Mouse (Mus musculus) forebrain, embryonic 16.5 days (tissue): Measurements from ENCODE around the gene Ttc21a. TPM values are rescaled to one million over a fixed set of nuclear protein-coding genes. Genes with fewer than 3 reads are reported as not detected.

Experiments
- ATAC-seq: fragments of 200-750 bp; cut with Nextera tagmentation; 2 replicates; pipeline ENCODE4 v1.8.0; 2017; ENCODE audit warnings: mild to moderate bottlenecking, moderate library complexity
- H3K27ac ChIP-seq: fragments of 300-500 bp; sonication (generic); 2 replicates; pipeline ENCODE4 v1.5.1; 2014; ENCODE audit warnings: low read length, control low read depth
- H3K27me3 ChIP-seq: fragments of 300-500 bp; sonication (generic); replicated peaks from 2 replicates; pipeline ENCODE4 v1.6.1; 2014; ENCODE audit warnings: low read length; ENCODE audit not compliant: control insufficient read depth, insufficient read depth
- H3K36me3 ChIP-seq: fragments of 300-500 bp; sonication (generic); 2 replicates; pipeline ENCODE4 v1.6.1; 2014; ENCODE audit not compliant: control insufficient read depth, insufficient read depth
- H3K4me1 ChIP-seq: fragments of 300-500 bp; sonication (generic); replicated peaks from 2 replicates; pipeline ENCODE4 v1.6.1; 2014; ENCODE audit warnings: low read length; ENCODE audit not compliant: control insufficient read depth, insufficient read depth
- H3K4me2 ChIP-seq: fragments of 300-500 bp; sonication (generic); 2 replicates; pipeline ENCODE4 v1.6.1; 2014; ENCODE audit warnings: mild to moderate bottlenecking, low read length, control low read depth
- H3K4me3 ChIP-seq: fragments of 300-500 bp; sonication (generic); replicated peaks from 2 replicates; pipeline ENCODE4 v1.5.1; 2014; ENCODE audit warnings: mild to moderate bottlenecking, low read length, control low read depth
- H3K9ac ChIP-seq: fragments of 300-500 bp; sonication (generic); replicated peaks from 2 replicates; pipeline ENCODE4 v1.6.1; 2014; ENCODE audit warnings: low read depth, low read length, control low read depth
- H3K9me3 ChIP-seq: fragments of 300-500 bp; sonication (generic); 2 replicates; pipeline ENCODE4 v1.6.1; 2016; ENCODE audit warnings: low read length; ENCODE audit not compliant: control insufficient read depth
- WGBS: fragments of 180-500 bp; shearing (Covaris S2); extraction: QIAGEN DNeasy Blood & Tissue Kit; methylation state at CpG from one replicate; pipeline ENCODE4 v1.1.7; 2014; 5-methylcytosine and 5-hydroxymethylcytosine counted together
- polyA plus RNA-seq: library from polyadenylated mRNA; unstranded; fragments of >200 nt; fragmentation: Nextera tagmentation; extraction: Ambion mirVana; gene quantifications from 2 replicates; pipeline ENCODE4 v1.2.1, GENCODE M21; 2015

The Ttc21a gene
- polyA plus RNA-seq, 1 experiment from 2014 or later: 0.76 TPM

GRCm38 (mm10) chr9:119977557-119978060 lies 40.2 kb downstream of the Ttc21a start:
- no peak for ATAC-seq
- Histone ChIP-seq H3K4me2 (no peak overlapping the region), H3K4me1 (peaks cover 47% of the 10 kb centered on the region), H3K27ac (no peak overlapping the region), H3K36me3 (no peaks in the 10 kb centered on the region), H3K27me3 (no peaks in the 10 kb centered on the region), H3K9ac (no peak overlapping the region), H3K9me3 (no peaks in the 10 kb centered on the region), H3K4me3 (no peak overlapping the region)
- 40% methylated on average over 5 of the region's 5 CpGs for WGBS

GRCm38 (mm10) chr9:119978151-119978810 lies 40.9 kb downstream of the Ttc21a start:
- H3K4me3 ChIP-seq: no peak overlapping the region
- H3K27me3 ChIP-seq: peaks cover 2% of the 10 kb centered on the region; the same call in 1 of the 2 replicates
- no peak overlapping the region for H3K27ac ChIP-seq
- H3K4me2 ChIP-seq: no peak overlapping the region
- H3K36me3 ChIP-seq: no peaks in the 10 kb centered on the region
- no peaks in the 10 kb centered on the region for H3K9me3 ChIP-seq
- ATAC-seq: no peak
- WGBS: 57% methylated on average over 9 of the region's 9 CpGs
- H3K9ac ChIP-seq: no peak overlapping the region
- H3K4me1 ChIP-seq: peaks cover 48% of the 10 kb centered on the region

DNA sequence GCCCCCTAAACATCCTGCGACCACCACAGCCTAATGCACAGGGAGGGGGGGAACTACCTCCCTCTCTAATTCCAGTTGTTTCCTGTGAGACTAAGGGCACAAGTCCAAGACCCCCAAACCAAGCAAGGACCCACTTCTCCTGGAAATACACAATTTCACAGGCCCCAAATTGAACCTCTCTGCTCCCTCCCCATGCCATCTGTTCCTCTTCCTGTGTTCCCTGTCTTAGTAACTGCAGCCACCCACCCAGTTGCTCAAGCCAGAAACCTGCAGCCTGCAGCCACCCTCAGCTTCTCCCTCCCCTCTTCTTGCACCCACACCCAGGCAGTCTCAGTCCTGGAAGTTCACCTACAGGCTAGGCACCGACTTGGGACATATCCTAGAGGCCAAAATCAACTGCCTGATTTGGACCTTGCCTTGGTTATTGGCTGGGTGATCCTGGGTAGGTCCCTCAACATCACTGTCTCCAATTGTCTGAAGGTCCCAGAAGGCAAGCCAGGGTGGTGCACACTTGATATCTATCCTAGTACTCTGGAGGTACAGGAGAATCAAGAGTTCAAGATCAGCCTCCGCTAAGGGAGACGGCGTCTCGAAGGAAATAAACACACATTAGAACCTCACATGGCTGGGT lies 41.5 kb downstream of the Ttc21a start:
- no peaks in the 10 kb centered on the region for H3K9me3 ChIP-seq
- H3K36me3 ChIP-seq: no peaks in the 10 kb centered on the region
- WGBS: 82% methylated on average over 6 of the region's 6 CpGs
- no peak overlapping the region for H3K4me3 ChIP-seq
- no peak overlapping the region for H3K27ac ChIP-seq
- H3K27me3 ChIP-seq: peaks cover 2% of the 10 kb centered on the region
- no peak overlapping the region for H3K4me2 ChIP-seq
- no peak overlapping the region for H3K9ac ChIP-seq
- no peak for ATAC-seq
- H3K4me1 ChIP-seq: peaks cover 52% of the 10 kb centered on the region

DNA sequence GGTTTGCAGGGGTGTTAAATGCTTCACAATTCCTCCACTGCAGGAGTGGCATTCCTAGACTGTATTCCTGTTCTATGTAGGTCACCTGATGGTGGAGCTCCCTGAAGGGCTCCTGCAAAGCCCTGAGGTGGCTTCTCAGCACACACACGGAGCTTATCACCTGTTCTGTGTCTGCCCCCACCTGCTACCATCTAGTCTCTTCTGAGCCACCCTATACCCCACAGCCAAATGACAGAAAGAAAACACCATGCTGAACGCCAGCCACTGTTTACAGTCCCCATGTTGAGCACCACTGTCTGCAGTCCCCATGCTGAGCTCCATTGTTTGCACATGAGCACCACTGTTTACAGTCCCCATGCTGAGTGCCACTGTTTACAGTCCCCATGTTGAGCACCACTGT lies 42.3 kb downstream of the Ttc21a start:
- 51% methylated on average over 2 of the region's 2 CpGs for WGBS
- Histone ChIP-seq H3K9me3 (no peaks in the 10 kb centered on the region), H3K4me1 (peaks cover 55% of the 10 kb centered on the region), H3K27me3 (peaks cover 2% of the 10 kb centered on the region), H3K36me3 (no peaks in the 10 kb centered on the region), H3K4me2 (no peak overlapping the region), H3K9ac (no peak overlapping the region), H3K27ac (no peak overlapping the region), H3K4me3 (no peak overlapping the region)
- ATAC-seq: no peak

- H3K9me3 ChIP-seq: no peaks in the 10 kb centered on the region
- 14% methylated on average over 4 of the region's 4 CpGs for WGBS
- peaks cover 55% of the 10 kb centered on the region for H3K4me1 ChIP-seq
- H3K27me3 ChIP-seq: peaks cover 2% of the 10 kb centered on the region
- H3K4me2 ChIP-seq: no peak overlapping the region
- H3K4me3 ChIP-seq: no peak overlapping the region
- no peak overlapping the region for H3K9ac ChIP-seq
- ATAC-seq: no peak
- H3K36me3 ChIP-seq: no peaks in the 10 kb centered on the region
- H3K27ac ChIP-seq: peak overlapping the region; percentile 21
Measured at GRCm38 (mm10) chr9:119980770-119981182, 43.4 kb downstream of the Ttc21a start.

DNA sequence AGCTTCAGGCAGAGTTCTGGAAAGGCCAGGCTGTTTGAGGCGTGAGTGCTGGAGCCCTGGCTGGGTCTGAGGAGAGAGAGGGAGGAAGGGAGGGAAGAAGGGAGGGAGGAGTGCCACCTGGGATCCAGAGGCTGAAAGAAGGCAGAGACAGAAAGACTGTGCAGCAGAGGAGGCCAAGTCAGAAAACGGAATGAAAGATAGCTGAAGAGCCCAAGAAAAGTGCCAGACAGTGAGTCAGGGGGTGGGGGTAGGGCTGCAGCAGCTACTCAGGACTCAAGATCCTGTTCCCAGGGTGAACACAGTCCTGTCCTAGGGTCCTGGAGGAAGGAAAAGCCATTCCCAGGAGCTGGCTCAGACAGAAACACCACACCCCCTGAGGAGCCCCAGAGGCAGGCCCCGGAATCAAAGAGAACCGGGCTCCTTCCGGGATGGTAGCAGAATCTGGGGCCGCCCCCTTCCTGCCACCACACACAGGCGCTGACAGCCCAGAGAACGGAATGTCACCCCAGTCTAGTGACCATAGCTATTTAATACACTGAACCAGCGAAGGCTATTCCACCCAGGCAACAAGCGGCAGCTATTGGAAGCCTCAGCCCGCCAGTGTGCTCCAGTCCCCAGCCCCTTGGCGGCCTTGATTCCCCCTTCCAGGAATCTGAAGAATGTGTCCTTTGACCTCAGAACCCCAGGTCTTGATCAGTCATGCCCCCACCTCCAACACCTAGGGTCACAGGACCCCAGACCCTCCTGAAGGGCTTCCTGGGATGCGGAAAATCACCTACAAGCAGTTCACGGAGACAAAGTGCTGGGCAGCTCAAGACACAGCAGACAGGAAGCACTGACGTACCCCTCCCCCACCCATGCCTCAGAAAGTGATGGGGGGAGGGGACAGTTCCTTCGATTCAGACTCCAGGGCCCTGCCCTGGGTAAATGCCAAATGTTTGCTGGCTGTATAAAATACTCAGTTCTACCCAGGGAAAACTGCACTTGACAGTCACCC lies 44.1 kb downstream of the Ttc21a start:
- H3K9me3 ChIP-seq: no peaks in the 10 kb centered on the region
- 0 out of 2 replicates have a peak overlapping the region, but pooled peaks have one; percentile 17 for H3K9ac ChIP-seq
- peak overlapping the region; percentile 17 for H3K4me3 ChIP-seq
- H3K36me3 ChIP-seq: no peaks in the 10 kb centered on the region
- WGBS: 3% methylated on average over 16 of the region's 16 CpGs
- H3K27ac ChIP-seq: peak overlapping the region; percentile 21
- ATAC-seq: 0 out of 2 replicates have a peak, but pooled peaks have one; percentile 13
- peaks cover 2% of the 10 kb centered on the region for H3K27me3 ChIP-seq
- peak overlapping the region; percentile 94 for H3K4me2 ChIP-seq
- peaks cover 55% of the 10 kb centered on the region for H3K4me1 ChIP-seq

- Histone ChIP-seq H3K27me3 (peaks cover 2% of the 10 kb centered on the region), H3K9me3 (no peaks in the 10 kb centered on the region), H3K9ac (no peak overlapping the region; the same call in 1 of the 2 replicates), H3K27ac (peak overlapping the region; percentile 21; the same call in 1 of the 2 replicates), H3K4me1 (peaks cover 50% of the 10 kb centered on the region), H3K4me3 (peak overlapping the region; percentile 77), H3K36me3 (no peaks in the 10 kb centered on the region), H3K4me2 (peak overlapping the region; percentile 94)
- ATAC-seq: peak; percentile 37
- 4% methylated on average over 11 of the region's 11 CpGs for WGBS
Measured at GRCm38 (mm10) chr9:119982241-119982811, 44.9 kb downstream of the Ttc21a start.

- WGBS: under 1% methylated on average over 45 of the region's 48 CpGs
- peak overlapping the region; percentile 75 for H3K9ac ChIP-seq
- peaks cover 2% of the 10 kb centered on the region for H3K27me3 ChIP-seq
- no peak for ATAC-seq
- peak overlapping the region; percentile 77 for H3K4me3 ChIP-seq
- no peaks in the 10 kb centered on the region for H3K36me3 ChIP-seq
- peak overlapping the region; percentile 94 for H3K4me2 ChIP-seq
- H3K4me1 ChIP-seq: peaks cover 43% of the 10 kb centered on the region
- no peak overlapping the region; the same call in 1 of the 2 replicates for H3K27ac ChIP-seq
- no peaks in the 10 kb centered on the region for H3K9me3 ChIP-seq
Measured at GRCm38 (mm10) chr9:119982956-119983551, 45.6 kb downstream of the Ttc21a start.
